Mouse (Mus musculus): ENCODE measurements around the gene Lrrc27. TPM values are rescaled to one million over a fixed set of nuclear protein-coding genes. Genes with fewer than 3 reads are reported as not detected.

Lrrc27 gene
- total RNA-seq, 2 experiments from 2014 or later = 17.0 to 22.3 TPM

GRCm38 (mm10) chr7:139234426-139235188, 21.8 kb downstream of the Lrrc27 start:
- peak; percentile 50 to 61 for DNase-seq
- intact Hi-C loops (cut with DNase I) = loop anchor here (5.0 kb wide), 1 partner anchor 128 kb away; no protein-coding TSS in a partner anchor

GRCm38 (mm10) chr7:139235651-139236358, 23.0 kb downstream of the Lrrc27 start:
- intact Hi-C loops (cut with DNase I) = no loop called here

DNA sequence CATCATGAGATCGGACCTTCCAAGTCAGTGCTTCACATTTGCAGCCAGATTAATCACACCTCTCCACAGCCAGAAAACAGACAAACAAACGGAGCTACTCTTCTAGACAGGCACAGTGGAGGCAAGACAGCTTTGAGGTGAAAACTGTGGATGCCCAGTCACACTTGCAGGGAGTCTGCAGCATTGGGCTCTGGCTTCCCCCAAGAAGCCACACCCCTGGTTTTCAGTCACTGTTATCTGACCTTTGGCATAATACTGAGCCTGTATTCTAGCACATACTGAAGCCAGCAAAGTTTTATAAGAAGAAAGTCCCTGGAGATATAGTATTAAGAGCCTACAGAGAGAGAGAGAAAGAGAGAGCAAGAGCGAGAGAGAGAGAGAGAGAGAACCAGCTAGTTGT, 26.6 kb downstream of the Lrrc27 start:
- intact Hi-C loops (cut with DNase I) = no loop called here
- DNase-seq = no peak

More at GRCm38 (mm10) chr7:139235651-139236358, 23.0 kb downstream of the Lrrc27 start:
- DNase-seq = no peak

GRCm38 (mm10) chr7:139246086-139246485, 33.3 kb downstream of the Lrrc27 start:
- intact Hi-C loops (cut with DNase I) = loop anchor here (5.0 kb wide), 2 partner anchors 141 to 226 kb away; partner anchors contain the start of gene Inpp5a
- no peak for DNase-seq

GRCm38 (mm10) chr7:139246931-139247880, 34.4 kb downstream of the Lrrc27 start:
- intact Hi-C loops (cut with DNase I) = loop anchor here (5.0 kb wide), 2 partner anchors 140 to 225 kb away; partner anchors contain the start of gene Inpp5a
- DNase-seq = no peak

- DNase-seq = peak; percentile 89 to 92
- intact Hi-C loops (cut with DNase I) = loop anchor here (2.0 to 5.0 kb wide), 3 partner anchors 25 to 224 kb away; partner anchors contain the start of gene Inpp5a
Observed at GRCm38 (mm10) chr7:139247881-139248614, 35.3 kb downstream of the Lrrc27 start, which contains the start of gene Pwwp2b. TSS of gene Pwwp2b (plus strand) at chr7:139248482.

GRCm38 (mm10) chr7:139248615-139249405, 36.0 kb downstream of the Lrrc27 start:
- intact Hi-C loops (cut with DNase I) = loop anchor here (2.0 to 5.0 kb wide), 3 partner anchors 24 to 223 kb away; partner anchors contain the start of gene Inpp5a

DNA sequence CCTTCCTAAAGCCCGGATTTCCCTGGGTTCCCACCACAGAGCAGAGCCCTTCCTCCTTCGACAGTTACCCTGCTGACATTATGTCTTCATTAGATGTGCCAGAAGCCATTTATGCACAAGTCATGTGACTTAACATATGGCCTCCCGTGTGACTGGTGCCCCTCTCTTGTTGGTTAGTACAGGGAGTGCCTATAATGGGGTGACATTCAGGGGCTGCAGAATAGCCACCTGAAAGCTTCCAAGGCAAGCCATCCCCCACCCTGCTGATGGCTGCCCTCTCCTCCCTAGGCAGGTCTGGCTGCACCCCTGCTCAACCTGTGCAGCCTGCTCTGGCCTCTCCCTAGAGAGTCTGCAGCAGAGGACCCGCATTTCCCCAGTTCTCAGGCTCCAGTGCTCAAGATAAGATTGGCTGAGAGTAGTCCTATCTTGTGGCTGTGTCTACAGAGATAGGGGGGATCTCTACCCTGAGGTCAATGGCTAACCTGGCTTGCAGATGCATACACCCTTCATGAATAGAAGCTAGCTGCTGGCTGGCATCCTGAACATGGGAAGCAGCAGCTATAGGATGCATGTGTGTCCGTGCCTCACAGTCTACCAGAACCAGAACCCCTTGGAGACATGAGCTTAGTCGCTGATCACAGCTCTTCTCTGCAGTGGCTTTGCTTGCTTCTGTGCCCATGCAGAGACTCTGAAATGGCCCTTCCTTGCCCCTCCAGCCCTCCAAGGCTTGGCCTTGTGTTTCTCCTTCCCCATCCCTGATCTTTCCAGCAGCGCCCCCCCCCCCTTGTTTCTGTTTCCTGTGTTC, 36.8 kb downstream of the Lrrc27 start:
- intact Hi-C loops (cut with DNase I) = loop anchor here (2.0 to 5.0 kb wide), 5 partner anchors 23 to 223 kb away; partner anchors contain the start of gene Inpp5a
- DNase-seq = no peak

More at GRCm38 (mm10) chr7:139248615-139249405, 36.0 kb downstream of the Lrrc27 start:
- DNase-seq = no peak

DNA sequence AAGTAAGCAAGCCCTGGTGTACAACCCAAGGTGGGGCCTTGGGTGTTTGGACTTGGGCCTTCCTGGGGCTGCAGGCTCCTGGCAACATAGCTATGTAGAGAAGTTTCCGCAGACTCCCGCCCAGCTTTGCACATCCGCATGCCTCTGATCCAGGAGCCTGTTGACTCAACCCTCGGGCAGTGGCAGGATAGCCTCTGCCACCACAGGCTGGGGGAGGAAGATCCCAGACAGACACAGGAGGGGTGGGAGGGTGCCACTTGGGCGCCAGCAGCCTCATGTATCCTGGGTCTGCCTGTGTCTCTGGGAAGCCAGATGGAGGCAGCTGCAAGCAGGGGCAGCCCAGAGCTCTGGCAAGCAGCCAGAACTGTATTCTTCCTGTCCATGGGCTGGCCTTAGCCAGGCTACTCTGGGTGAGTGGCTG, 39.1 kb downstream of the Lrrc27 start:
- intact Hi-C loops (cut with DNase I) = loop anchor here (5.0 kb wide), 2 partner anchors 45 to 115 kb away; no protein-coding TSS in a partner anchor
- peak; percentile 60 to 76 for DNase-seq

GRCm38 (mm10) chr7:139252566-139252965, 39.8 kb downstream of the Lrrc27 start:
- intact Hi-C loops (cut with DNase I) = loop anchor here (5.0 kb wide), 2 partner anchors 45 to 115 kb away; no protein-coding TSS in a partner anchor

DNA sequence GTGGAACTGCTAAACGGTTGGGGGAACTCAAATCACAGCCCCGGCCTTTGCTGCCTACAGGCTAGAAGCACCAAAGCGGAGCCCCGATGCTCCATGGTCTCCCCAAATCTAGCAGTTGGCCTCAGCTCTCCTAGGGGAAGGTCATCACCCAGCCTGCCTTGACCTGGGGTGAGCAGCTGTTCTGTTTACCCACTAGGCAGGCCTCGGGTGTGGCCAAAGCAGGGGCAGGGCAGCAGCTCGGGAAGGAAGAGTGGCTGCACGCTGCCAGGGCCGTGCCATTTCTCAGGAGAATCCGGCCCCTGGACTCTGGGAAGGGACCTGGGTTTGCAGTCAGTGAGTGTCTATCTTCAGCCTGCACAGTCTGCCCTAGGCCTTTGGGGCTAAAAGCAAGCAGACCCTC, 40.2 kb downstream of the Lrrc27 start:
- no peak for DNase-seq
- intact Hi-C loops (cut with DNase I) = loop anchor here (5.0 kb wide), 2 partner anchors 44 to 114 kb away; no protein-coding TSS in a partner anchor

More at GRCm38 (mm10) chr7:139252566-139252965, 39.8 kb downstream of the Lrrc27 start:
- DNase-seq = no peak

GRCm38 (mm10) chr7:139253462-139253861, 40.7 kb downstream of the Lrrc27 start:
- DNase-seq = no peak
- intact Hi-C loops (cut with DNase I) = loop anchor here (5.0 kb wide), 2 partner anchors 44 to 114 kb away; no protein-coding TSS in a partner anchor

DNA sequence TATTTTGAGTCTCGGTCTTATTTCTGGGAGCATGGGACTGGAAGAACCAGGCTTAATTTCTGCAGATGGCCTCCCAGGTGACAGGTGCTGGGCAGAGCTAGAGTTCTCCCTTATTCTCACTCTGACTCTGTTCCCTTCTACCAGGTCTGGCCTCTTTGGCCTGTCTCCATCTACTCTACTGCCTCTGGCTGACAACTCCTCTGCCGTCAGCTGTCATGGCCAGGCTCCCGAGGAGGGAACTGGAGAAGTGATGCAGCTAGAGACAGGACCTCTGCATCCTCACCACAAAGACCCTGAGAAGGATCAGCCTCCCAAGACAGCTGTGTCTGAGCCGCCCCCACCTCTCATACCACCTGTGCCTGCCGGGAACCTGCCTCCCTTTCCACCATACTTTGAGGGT, 41.8 kb downstream of the Lrrc27 start:
- intact Hi-C loops (cut with DNase I) = loop anchor here (5.0 kb wide), 2 partner anchors 43 to 113 kb away; no protein-coding TSS in a partner anchor
- DNase-seq = no peak

DNA sequence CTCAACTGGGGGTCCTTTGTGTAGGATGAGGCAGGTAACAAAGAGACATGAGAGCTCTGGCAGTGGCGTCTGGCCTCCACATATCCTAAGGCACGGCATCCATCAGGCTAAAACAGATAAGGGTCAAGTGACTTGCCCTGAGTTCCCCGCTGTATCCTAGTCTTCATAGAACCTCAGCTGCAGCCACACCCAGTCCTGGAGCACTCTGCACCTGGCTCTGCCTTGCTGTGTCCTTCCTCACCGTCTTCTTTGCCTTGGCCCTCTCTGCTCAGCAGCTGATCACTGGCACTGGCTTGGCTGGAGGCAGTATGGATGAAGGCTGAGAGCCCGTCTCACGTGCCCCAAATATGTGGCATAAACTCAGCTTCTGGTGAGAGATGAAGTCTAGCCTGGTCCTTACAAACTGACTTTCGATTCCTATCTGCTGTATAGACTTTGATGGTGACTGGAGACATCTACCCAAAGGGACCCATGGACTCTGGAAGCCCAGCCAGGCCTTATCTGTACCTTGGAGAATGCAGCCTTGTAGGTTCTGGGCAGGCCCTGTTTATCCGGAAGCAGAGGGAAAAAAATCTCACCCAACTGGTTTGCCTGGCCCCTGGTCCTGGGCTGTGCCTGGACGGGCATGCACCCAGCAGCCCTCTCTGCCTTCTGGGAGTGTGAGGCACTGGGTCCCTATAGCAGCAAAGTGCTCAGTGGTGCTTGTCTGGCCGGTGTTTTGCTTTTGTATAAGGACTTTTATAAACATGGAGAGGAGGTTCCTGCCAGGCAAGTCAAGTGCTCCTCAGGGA, 45.2 kb downstream of the Lrrc27 start:
- intact Hi-C loops (cut with DNase I) = no loop called here
- DNase-seq = no peak

DNA sequence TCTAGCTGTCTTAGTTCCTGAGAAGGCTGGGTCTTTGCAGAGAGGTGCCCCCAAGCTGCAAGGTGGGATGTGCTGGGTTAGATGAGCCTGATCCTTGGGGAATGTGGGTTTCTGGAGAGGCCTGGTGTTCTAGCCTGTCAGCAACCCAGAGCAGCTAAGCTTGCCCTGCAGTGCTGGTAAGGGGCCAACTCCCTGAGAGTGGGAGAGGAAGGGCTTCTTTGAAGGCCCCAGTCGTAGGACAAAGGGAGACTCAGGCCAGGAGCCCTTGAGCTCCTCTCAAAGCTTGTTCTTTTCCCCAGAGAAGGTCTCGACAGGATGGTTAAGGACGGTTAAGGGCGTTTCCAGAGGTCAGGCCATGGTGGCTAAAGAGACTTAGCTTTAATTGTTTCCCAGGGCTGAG, 51.5 kb downstream of the Lrrc27 start:
- intact Hi-C loops (cut with DNase I) = no loop called here
- no peak for DNase-seq

GRCm38 (mm10) chr7:139265634-139266033, 52.8 kb downstream of the Lrrc27 start:
- intact Hi-C loops (cut with DNase I) = no loop called here
- DNase-seq = no peak
